Mouse (Mus musculus) midbrain, postnatal 0 days (tissue): Measurements from ENCODE around the gene Dph1. TPM values are rescaled to one million over a fixed set of nuclear protein-coding genes. Genes with fewer than 3 reads are reported as not detected.

Source experiments
- ATAC-seq: fragments of 200-750 bp; cut with Nextera tagmentation; 2 replicates; pipeline ENCODE4 v1.8.0; 2017; ENCODE audit warnings: moderate number of reproducible peaks, mild to moderate bottlenecking, moderate TSS enrichment, moderate library complexity; ENCODE audit not compliant: low FRiP score
- DNase-seq: peaks from one replicate; pipeline ENCODE4 v3.0.0-alpha.2; 2015; ENCODE audit warnings: low spot score
- H3K27ac ChIP-seq: fragments of 300-500 bp; sonication (generic); 2 replicates; pipeline ENCODE4 v1.5.1; 2014; ENCODE audit warnings: low read depth, mild to moderate bottlenecking, low read length, mixed read lengths
- H3K27me3 ChIP-seq: fragments of 300-500 bp; sonication (generic); 2 replicates; pipeline ENCODE4 v1.6.1; 2014; ENCODE audit warnings: low read length, control low read depth, mixed read lengths; ENCODE audit not compliant: insufficient read depth
- H3K36me3 ChIP-seq: fragments of 300-500 bp; sonication (generic); 2 replicates; pipeline ENCODE4 v1.6.1; 2014; ENCODE audit warnings: low read length, control low read depth, mixed read lengths; ENCODE audit not compliant: insufficient read depth
- H3K4me1 ChIP-seq: fragments of 300-500 bp; sonication (generic); 2 replicates; pipeline ENCODE4 v1.6.1; 2014; ENCODE audit warnings: mild to moderate bottlenecking, control low read depth, antibody characterized with exemption, low read length, mixed read lengths; ENCODE audit not compliant: insufficient read depth
- H3K4me2 ChIP-seq: fragments of 300-500 bp; sonication (generic); 2 replicates; pipeline ENCODE4 v1.6.1; 2014; ENCODE audit warnings: low read depth, mild to moderate bottlenecking, low read length, mixed read lengths; ENCODE audit not compliant: poor library complexity, severe bottlenecking
- H3K4me3 ChIP-seq: fragments of 300-500 bp; sonication (generic); 2 replicates; pipeline ENCODE4 v1.5.1; 2014; ENCODE audit warnings: low read depth, mild to moderate bottlenecking, low read length, moderate library complexity
- H3K9ac ChIP-seq: fragments of 300-500 bp; sonication (generic); replicated peaks from 2 replicates; pipeline ENCODE4 v1.6.1; 2014; ENCODE audit warnings: mild to moderate bottlenecking, low read length, moderate library complexity, mixed read lengths; ENCODE audit not compliant: poor library complexity, severe bottlenecking
- H3K9me3 ChIP-seq: fragments of 300-500 bp; sonication (generic); 2 replicates; pipeline ENCODE4 v1.6.1; 2016; ENCODE audit warnings: low read length, control low read depth
- CTCF ChIP-seq: IDR thresholded peaks from 2 replicates; pipeline ENCODE4 v1.5.1; 2016; ENCODE audit warnings: antibody characterized with exemption, mild to moderate bottlenecking
- WGBS: fragments of 180-500 bp; shearing (Covaris S2); extraction: QIAGEN DNeasy Blood & Tissue Kit; methylation state at CpG from one replicate; pipeline ENCODE4 v1.1.7; 2014; 5-methylcytosine and 5-hydroxymethylcytosine counted together
- polyA plus RNA-seq: library from polyadenylated mRNA; unstranded; fragments of >200 nt; fragmentation: Nextera tagmentation; extraction: Ambion mirVana; gene quantifications from 2 replicates; pipeline ENCODE4 v1.2.1, GENCODE M21; 2015
- total RNA-seq: library from RNA; depleted of rRNA; stranded (reverse); fragments of >200 nt; gene quantifications from 2 replicates; pipeline ENCODE4 v1.2.3, GENCODE M21; 2014

The Dph1 gene
- total and polyA plus RNA-seq, 2 experiments from 2014 or later: 10.8 to 17.4 TPM

- no peaks in the 10 kb centered on the region for H3K9me3 ChIP-seq
- no peak overlapping the region for H3K9ac ChIP-seq
- H3K36me3 ChIP-seq: peaks cover 11% of the 10 kb centered on the region; the same call in 1 of the 2 replicates
- TF ChIP-seq CTCF: no peak
- no peak overlapping the region for H3K4me2 ChIP-seq
- H3K4me1 ChIP-seq: no peaks in the 10 kb centered on the region; the same call in 1 of the 2 replicates
- no peak overlapping the region for H3K27ac ChIP-seq
- no peak overlapping the region for H3K4me3 ChIP-seq
- WGBS: 81% methylated on average over 18 of the region's 18 CpGs
- DNase-seq (no peak), ATAC-seq (no peak)
- no peaks in the 10 kb centered on the region for H3K27me3 ChIP-seq
Observed at GRCm38 (mm10) chr11:75152603-75153557, 38.2 kb downstream of the Dph1 start.

- no peaks in the 10 kb centered on the region for H3K27me3 ChIP-seq
- WGBS: 71% methylated on average over 1 of the region's 1 CpGs
Observed at GRCm38 (mm10) chr11:75150346-75150745, 40.7 kb downstream of the Dph1 start.

GRCm38 (mm10) chr11:75148332-75149035 is 42.6 kb downstream of the Dph1 start:
- no peak for DNase-seq

More at GRCm38 (mm10) chr11:75150346-75150745, 40.7 kb downstream of the Dph1 start:
- Histone ChIP-seq H3K4me2 (no peak overlapping the region), H3K9me3 (no peaks in the 10 kb centered on the region), H3K27ac (no peak overlapping the region), H3K9ac (no peak overlapping the region), H3K4me3 (no peak overlapping the region), H3K4me1 (no peaks in the 10 kb centered on the region; the same call in 1 of the 2 replicates), H3K36me3 (peaks cover 6% of the 10 kb centered on the region; the same call in 1 of the 2 replicates)
- DNase-seq (no peak), ATAC-seq (no peak)
- TF ChIP-seq CTCF: no peak

GRCm38 (mm10) chr11:75147846-75148168 is 43.2 kb downstream of the Dph1 start:
- no peak for ATAC-seq
- H3K27me3 ChIP-seq: no peaks in the 10 kb centered on the region
- WGBS: 63% methylated on average over 3 of the region's 3 CpGs

More at GRCm38 (mm10) chr11:75148332-75149035, 42.6 kb downstream of the Dph1 start:
- no peaks in the 10 kb centered on the region for H3K9me3 ChIP-seq
- WGBS: 95% methylated on average over 11 of the region's 11 CpGs
- no peak for TF ChIP-seq CTCF
- no peak overlapping the region for H3K4me2 ChIP-seq
- no peak overlapping the region for H3K9ac ChIP-seq
- no peak overlapping the region for H3K27ac ChIP-seq
- H3K27me3 ChIP-seq: no peaks in the 10 kb centered on the region
- no peak for ATAC-seq
- H3K4me1 ChIP-seq: no peaks in the 10 kb centered on the region; the same call in 1 of the 2 replicates
- peaks cover 9% of the 10 kb centered on the region; the same call in 1 of the 2 replicates for H3K36me3 ChIP-seq
- no peak overlapping the region for H3K4me3 ChIP-seq

GRCm38 (mm10) chr11:75147106-75147845 is 43.8 kb downstream of the Dph1 start:
- Histone ChIP-seq H3K9me3 (no peaks in the 10 kb centered on the region), H3K4me2 (no peak overlapping the region), H3K27ac (peak overlapping the region; percentile 55), H3K4me1 (no peaks in the 10 kb centered on the region; the same call in 1 of the 2 replicates), H3K27me3 (no peaks in the 10 kb centered on the region), H3K9ac (0 out of 2 replicates have a peak overlapping the region, but pooled peaks have one; percentile 10), H3K36me3 (peaks cover 18% of the 10 kb centered on the region), H3K4me3 (no peak overlapping the region)
- 33% methylated on average over 11 of the region's 11 CpGs for whole genome bisulfite sequencing
- TF ChIP-seq CTCF: no peak
- ATAC-seq: no peak
- DNase-seq: no peak

More at GRCm38 (mm10) chr11:75147846-75148168, 43.2 kb downstream of the Dph1 start:
- Histone ChIP-seq H3K36me3 (peaks cover 16% of the 10 kb centered on the region), H3K9me3 (no peaks in the 10 kb centered on the region), H3K4me3 (no peak overlapping the region), H3K4me1 (no peaks in the 10 kb centered on the region; the same call in 1 of the 2 replicates), H3K9ac (0 out of 2 replicates have a peak overlapping the region, but pooled peaks have one; percentile 10), H3K27ac (peak overlapping the region; percentile 48; the same call in 1 of the 2 replicates), H3K4me2 (no peak overlapping the region)
- no peak for DNase-seq
- TF ChIP-seq CTCF: no peak
